Mouse (Mus musculus) spleen, postnatal 10 days (tissue): ENCODE results near the gene Prdm16.

Experiments used
- DNase-seq, 2 experiments: peaks; one replicate each; pipeline ENCODE4 v3.0.0; 2021 to 2022; ENCODE audit warnings: low spot score in 2 of 2

The Prdm16 gene

GRCm38 (mm10) chr4:154602409-154602808 lies 34.3 kb downstream of the Prdm16 start:
- DNase-seq, result no peak

DNA sequence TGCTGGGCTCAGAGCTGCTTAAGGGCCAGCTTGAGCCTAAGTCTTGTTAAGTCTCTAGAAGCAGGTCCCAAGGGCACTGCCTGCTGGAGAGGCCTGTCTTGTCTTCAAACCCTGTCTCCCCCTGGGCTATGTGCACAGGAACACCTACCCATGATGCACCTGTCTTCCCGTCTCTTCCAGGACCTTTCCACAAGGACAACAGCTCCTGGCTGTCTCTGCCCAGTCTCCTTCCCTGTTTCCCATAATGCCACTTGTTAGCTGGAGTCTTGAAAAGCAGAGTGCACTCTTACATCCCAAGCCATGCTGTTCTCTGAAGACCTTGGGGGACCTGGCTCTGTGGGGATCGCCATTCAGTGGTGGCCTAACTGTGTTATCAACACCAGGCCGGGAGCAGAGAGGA lies 35.7 kb downstream of the Prdm16 start:
- no peak for DNase-seq

DNA sequence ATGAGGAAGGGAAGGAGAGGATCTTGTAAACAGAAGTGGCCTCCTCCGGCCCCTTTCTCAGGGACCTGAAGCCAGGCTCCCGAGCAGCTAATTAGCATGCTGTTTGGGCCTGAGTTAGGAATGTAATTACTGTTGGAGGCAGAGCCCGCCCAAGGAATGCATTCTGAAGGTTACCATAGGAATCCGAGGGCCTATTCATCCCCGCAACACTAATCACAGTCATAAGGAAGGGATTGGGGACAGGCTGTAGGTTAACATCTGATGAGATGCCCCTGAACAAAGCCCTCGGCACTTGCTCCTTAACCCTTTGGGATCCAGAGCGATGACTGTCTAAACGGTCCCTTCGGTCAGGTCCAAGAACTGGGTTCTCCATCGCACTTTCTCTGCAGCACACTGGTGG lies 36.7 kb downstream of the Prdm16 start:
- no peak for DNase-seq

- no peak for DNase-seq
Observed at GRCm38 (mm10) chr4:154598357-154598756, 38.3 kb downstream of the Prdm16 start.

DNA sequence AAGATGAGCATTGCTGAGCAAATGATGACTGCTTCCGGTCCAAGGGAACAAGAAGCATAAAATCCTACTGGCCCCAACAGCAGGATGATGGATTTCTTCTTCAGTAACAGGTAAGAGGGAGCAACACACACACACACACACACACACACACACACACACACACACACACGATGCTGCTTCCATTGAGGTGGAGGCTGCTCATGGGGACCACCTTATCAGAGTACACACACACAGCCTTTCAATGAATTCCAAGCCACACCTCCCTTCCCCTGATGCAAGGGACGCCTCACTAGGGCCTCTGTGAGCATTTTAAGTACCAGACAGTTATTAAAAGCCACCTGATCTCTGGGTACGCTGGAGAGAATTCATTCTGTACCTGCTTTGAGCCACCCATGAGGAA lies 39.9 kb downstream of the Prdm16 start:
- no peak for DNase-seq

DNA sequence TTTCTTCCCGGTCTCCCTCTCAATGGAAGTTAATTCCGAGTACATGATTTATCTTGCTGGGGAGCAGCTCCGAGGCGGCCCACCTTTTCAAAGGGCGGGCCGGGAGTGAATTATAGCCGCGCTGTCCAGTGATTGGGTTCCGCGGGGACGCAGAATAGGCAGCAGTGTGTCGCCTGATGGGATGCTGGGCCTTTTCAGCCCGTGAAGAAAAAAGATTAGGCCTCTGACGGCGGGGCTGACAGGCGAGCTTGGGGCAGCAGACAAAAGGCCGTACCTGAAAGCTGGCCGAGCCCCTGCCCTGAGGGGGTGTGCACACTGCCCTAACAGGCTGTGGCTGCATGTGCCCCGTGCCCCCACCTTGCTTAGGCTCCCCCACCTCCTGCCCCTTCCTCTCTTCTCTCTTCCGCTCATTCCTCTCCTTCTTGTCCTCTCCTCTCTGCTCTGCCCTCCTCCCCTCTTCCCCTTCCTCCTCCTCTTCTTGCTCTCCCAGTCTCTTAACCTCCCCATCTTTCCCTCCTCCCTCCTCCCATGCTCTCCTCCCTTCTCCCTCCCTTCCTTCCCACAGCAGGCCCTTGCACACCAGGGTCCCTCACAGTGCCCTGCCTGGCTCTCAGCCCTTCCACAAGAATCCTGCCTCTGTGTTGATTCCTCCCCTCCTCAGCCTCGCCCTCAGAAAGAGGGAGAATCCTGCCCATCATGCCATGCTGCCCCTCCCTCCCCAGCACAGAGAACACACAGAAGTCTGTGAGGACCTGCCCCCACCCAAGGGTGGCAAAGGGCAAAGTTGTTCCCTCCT lies 41.7 kb downstream of the Prdm16 start:
- no peak for DNase-seq

GRCm38 (mm10) chr4:154594116-154594760 lies 42.4 kb downstream of the Prdm16 start:
- no peak for DNase-seq

- no peak for DNase-seq
Observed at GRCm38 (mm10) chr4:154592562-154592961, 44.1 kb downstream of the Prdm16 start.

DNA sequence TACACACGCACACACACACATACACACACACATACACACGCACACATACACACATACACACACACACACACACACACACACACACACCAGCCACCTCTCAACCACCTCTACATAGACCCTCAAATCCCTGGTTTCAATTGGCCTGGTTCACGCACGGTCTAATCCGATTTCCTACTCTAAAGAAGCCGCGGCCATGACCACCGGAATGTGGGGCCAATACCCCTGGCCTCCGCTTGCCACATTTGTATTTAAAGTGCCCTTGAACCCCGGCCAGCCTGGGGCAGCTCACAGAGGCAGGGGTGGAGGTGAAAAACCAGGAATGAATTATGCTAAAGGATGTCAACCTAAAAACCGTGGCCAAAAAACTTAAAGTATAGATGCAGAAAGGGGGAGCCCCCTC lies 45.8 kb downstream of the Prdm16 start:
- no peak for DNase-seq

GRCm38 (mm10) chr4:154586334-154586733 lies 50.3 kb downstream of the Prdm16 start:
- no peak for DNase-seq

- DNase-seq, result no peak
Observed at GRCm38 (mm10) chr4:154585779-154586178, 50.9 kb downstream of the Prdm16 start.

GRCm38 (mm10) chr4:154583712-154584111 lies 53.0 kb downstream of the Prdm16 start:
- DNase-seq, result no peak

GRCm38 (mm10) chr4:154582607-154583236 lies 54.0 kb downstream of the Prdm16 start:
- DNase-seq, result no peak

GRCm38 (mm10) chr4:154581261-154581886 lies 55.3 kb downstream of the Prdm16 start:
- no peak for DNase-seq

GRCm38 (mm10) chr4:154574208-154574875 lies 62.3 kb downstream of the Prdm16 start:
- no peak for DNase-seq

GRCm38 (mm10) chr4:154570451-154570881 lies 66.2 kb downstream of the Prdm16 start:
- no peak for DNase-seq

DNA sequence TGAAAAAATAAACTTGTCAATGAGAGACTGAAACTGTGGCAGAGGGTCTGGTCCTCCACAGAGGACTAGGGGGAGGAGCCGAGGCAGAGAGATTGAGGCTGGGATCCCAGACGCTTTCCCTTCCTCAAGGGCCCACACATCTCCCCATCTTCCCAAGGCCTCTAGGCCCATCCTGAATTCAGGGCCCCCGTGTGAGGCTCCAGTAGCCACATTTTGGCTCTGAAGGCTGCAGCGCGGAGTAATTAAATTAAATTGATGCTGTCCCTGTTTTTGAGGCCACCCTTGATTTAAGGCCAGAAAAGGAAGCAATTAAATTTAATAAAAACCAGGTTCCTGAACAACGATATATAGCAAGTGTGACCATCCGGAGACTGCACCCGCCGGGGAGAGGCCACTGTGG lies 66.8 kb downstream of the Prdm16 start:
- no peak for DNase-seq

DNA sequence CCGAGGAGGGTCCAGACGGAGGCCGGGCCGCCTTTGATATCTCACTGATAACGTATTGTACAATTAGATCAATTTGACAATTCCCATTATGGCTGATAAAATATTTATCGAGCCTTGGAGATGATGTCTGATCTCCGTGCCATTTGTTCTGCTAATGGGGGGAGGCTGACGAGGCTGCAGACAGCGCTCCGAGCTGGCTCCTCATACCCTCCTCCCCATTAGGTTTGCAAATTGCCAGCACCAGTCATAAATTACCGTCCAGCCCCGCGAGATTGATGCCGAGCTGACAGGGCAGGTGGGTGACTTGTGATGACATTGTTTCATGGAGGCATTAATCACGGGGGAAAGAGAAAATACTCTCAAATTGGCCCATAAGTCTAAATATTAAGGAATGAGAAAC lies 67.9 kb downstream of the Prdm16 start:
- no peak for DNase-seq

GRCm38 (mm10) chr4:154567942-154568341 lies 68.7 kb downstream of the Prdm16 start:
- DNase-seq, result no peak

- DNase-seq, result no peak
Observed at GRCm38 (mm10) chr4:154563201-154563600, 73.5 kb downstream of the Prdm16 start.

- no peak for DNase-seq
Observed at GRCm38 (mm10) chr4:154558041-154558440, 78.6 kb downstream of the Prdm16 start.

GRCm38 (mm10) chr4:154557168-154557567 lies 79.5 kb downstream of the Prdm16 start:
- no peak for DNase-seq
